Mouse (Mus musculus) right cerebral cortex, postnatal 36 days (tissue): ENCODE measurements at regions not wholly inside any gene's neighbourhood (a gene's known extent, or its start where the extent isn't known, plus 50 kb on each side); places are given as distances from the start of the nearest gene placed in this dataset.
A peak's percentile ranks its signal among the peaks of the same experiment; 100 is the strongest.

Experiments used
- DNase-seq, 2 experiments: peaks; one replicate each; pipeline ENCODE4 v3.0.0; 2022; ENCODE audit warnings: low spot score in 2 of 2, mixed read lengths in 1 of 2

- no peak for DNase-seq
These were observed 526.9 kb downstream of the Pdcd6ip start for GRCm38 (mm10) chr9:113181182-113181581.

- DNase-seq, result no peak
These were observed 530.2 kb downstream of the Pdcd6ip start for GRCm38 (mm10) chr9:113177918-113178235.

- peak; percentile 79 to 86 for DNase-seq
These were observed 530.7 kb downstream of the Pdcd6ip start for GRCm38 (mm10) chr9:113177181-113177917.

GRCm38 (mm10) chr9:113171767-113172405 lies 536.2 kb downstream of the Pdcd6ip start:
- DNase-seq, result peak; percentile 63 to 77

GRCm38 (mm10) chr9:113162897-113163874 lies 544.9 kb downstream of the Pdcd6ip start:
- DNase-seq, result no peak

- DNase-seq, result no peak
These were observed 548.0 kb downstream of the Pdcd6ip start for GRCm38 (mm10) chr9:113160011-113160410.

GRCm38 (mm10) chr9:113158080-113158479 lies 550.0 kb downstream of the Pdcd6ip start:
- no peak for DNase-seq

- no peak for DNase-seq
These were observed 550.5 kb downstream of the Pdcd6ip start for GRCm38 (mm10) chr9:113157474-113158076.

GRCm38 (mm10) chr9:113156707-113157106 lies 551.4 kb downstream of the Pdcd6ip start:
- no peak for DNase-seq

GRCm38 (mm10) chr9:113149084-113149483 lies 559.0 kb downstream of the Pdcd6ip start:
- no peak for DNase-seq

- no peak for DNase-seq
These were observed 561.5 kb downstream of the Pdcd6ip start for GRCm38 (mm10) chr9:113146571-113146970.

GRCm38 (mm10) chr9:113145036-113145435 lies 563.0 kb downstream of the Pdcd6ip start:
- DNase-seq, result no peak

- DNase-seq, result no peak
These were observed 573.4 kb downstream of the Pdcd6ip start for GRCm38 (mm10) chr9:113134611-113135010.

GRCm38 (mm10) chr9:113123004-113123692 lies 584.9 kb downstream of the Pdcd6ip start:
- DNase-seq, result no peak

- no peak for DNase-seq
These were observed 585.8 kb downstream of the Pdcd6ip start for GRCm38 (mm10) chr9:113122253-113122749.

- DNase-seq, result no peak
These were observed 587.7 kb downstream of the Pdcd6ip start for GRCm38 (mm10) chr9:113120385-113120784.

- DNase-seq, result no peak
These were observed 588.3 kb downstream of the Pdcd6ip start for GRCm38 (mm10) chr9:113119721-113120120.

- DNase-seq, result no peak
These were observed 592.5 kb downstream of the Pdcd6ip start for GRCm38 (mm10) chr9:113115576-113115975.

GRCm38 (mm10) chr9:113112753-113113152 lies 595.3 kb downstream of the Pdcd6ip start:
- no peak for DNase-seq

GRCm38 (mm10) chr9:113101733-113102132 lies 606.3 kb downstream of the Pdcd6ip start:
- no peak for DNase-seq

- no peak for DNase-seq
These were observed 607.4 kb downstream of the Pdcd6ip start for GRCm38 (mm10) chr9:113100641-113101040.
